Mouse (Mus musculus) small intestine, adult 2 months (tissue): Measurements from ENCODE around the gene Fam71e2. TPM values are rescaled to one million over a fixed set of nuclear protein-coding genes. Genes with fewer than 3 reads are reported as not detected.

Experiments
- H3K27ac ChIP-seq: fragments of 200-500 bp; 2 replicates; pipeline ENCODE4 v1.5.1; 2012; ENCODE audit warnings: low read depth, low read length, control low read depth, inconsistent platforms; ENCODE audit not compliant: insufficient read depth
- H3K27me3 ChIP-seq: fragments of 200-500 bp; 2 replicates; pipeline ENCODE4 v1.6.1; 2012; ENCODE audit warnings: mild to moderate bottlenecking, moderate library complexity, low read length, inconsistent platforms; ENCODE audit not compliant: control insufficient read depth, insufficient read depth
- H3K36me3 ChIP-seq: fragments of 200-500 bp; 2 replicates; pipeline ENCODE4 v1.6.1; 2012; ENCODE audit warnings: mild to moderate bottlenecking, low read length, control low read depth, inconsistent platforms; ENCODE audit not compliant: control insufficient read depth, insufficient read depth
- H3K4me1 ChIP-seq: fragments of 200-500 bp; 2 replicates; pipeline ENCODE4 v1.6.1; 2012; ENCODE audit warnings: low read length, inconsistent platforms, mixed read lengths; ENCODE audit not compliant: control insufficient read depth, insufficient read depth, insufficient read length
- H3K4me3 ChIP-seq: fragments of 200-500 bp; 2 replicates; pipeline ENCODE4 v1.5.1; 2012; ENCODE audit warnings: low read depth, mild to moderate bottlenecking, control low read depth, inconsistent platforms, low read length, moderate library complexity
- CTCF ChIP-seq: fragments of 200-500 bp; IDR thresholded peaks from 2 replicates; pipeline ENCODE4 v1.5.1; 2012; ENCODE audit warnings: low read depth, mild to moderate bottlenecking, control low read depth, inconsistent platforms, low read length, moderate library complexity, mixed read lengths; ENCODE audit not compliant: insufficient replicate concordance, insufficient read length; ENCODE audit errors: extremely low read depth
- POLR2A ChIP-seq: fragments of 200-500 bp; IDR thresholded peaks from 2 replicates; pipeline ENCODE4 v1.6.1; 2012; ENCODE audit warnings: low read depth, mild to moderate bottlenecking, control low read depth, inconsistent platforms, low read length, moderate library complexity
- WGBS: fragments of 180-500 bp; shearing (Covaris S2); methylation state at CpG from one replicate; pipeline ENCODE4 v1.1.7; 2018; 5-methylcytosine and 5-hydroxymethylcytosine counted together
- polyA plus RNA-seq: library from polyadenylated mRNA; depleted of rRNA; stranded (reverse); fragments of >200 nt; gene quantifications from 2 replicates; pipeline ENCODE4 v1.2.3, GENCODE M21; 2012

Gene Fam71e2
- polyA plus RNA-seq, 1 experiment: not detected

DNA sequence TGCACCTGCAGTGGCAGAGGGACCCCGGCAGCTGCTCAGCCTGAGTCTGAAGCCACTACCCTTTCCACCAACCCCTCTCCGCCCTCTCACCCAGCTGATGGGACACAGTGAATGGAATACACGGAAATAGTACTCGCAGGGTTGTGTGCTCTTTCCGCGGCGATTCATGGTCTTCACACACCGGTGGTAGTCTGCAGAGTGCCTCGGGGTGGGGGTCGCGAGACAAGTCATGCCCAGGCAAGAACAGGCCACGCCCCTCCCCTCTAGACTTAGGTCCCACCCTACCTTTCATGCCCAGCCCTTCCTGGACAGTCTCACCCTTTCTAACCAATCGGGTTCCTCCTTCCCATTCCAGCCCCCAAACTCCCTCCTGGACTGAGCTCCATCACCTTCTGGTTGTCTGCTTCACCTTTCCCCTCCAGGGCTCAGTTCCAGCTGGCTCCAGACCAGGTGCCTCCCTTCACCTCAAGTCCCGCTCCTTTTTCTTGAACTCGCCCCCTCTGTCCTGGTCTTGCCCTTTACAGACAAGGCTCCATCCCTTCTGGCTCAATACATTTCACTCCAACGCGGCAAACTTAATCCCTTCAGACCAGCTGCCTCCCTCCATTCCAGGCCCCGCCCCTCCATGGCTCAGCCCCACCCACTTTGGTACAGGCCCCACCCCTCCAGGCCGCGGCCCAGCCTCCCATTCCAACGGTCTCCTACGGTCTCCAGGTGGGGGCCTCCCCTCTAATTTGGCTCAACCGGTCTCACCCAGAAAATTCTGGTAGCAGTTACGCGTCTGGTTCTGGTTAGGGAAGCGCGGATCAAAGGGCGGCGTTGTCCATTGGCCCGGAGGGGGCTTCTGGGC lies 18.9 kb downstream of the Fam71e2 start:
- Histone ChIP-seq H3K4me1 (peaks cover 17% of the 10 kb centered on the region), H3K27me3 (no peaks in the 10 kb centered on the region), H3K36me3 (no peaks in the 10 kb centered on the region; the same call in 1 of the 2 replicates), H3K4me3 (peak overlapping the region; percentile 58), H3K27ac (no peak overlapping the region)
- 2% methylated on average over 30 of the region's 30 CpGs for WGBS
- TF ChIP-seq CTCF: no peak
- no peak for TF ChIP-seq POLR2A

DNA sequence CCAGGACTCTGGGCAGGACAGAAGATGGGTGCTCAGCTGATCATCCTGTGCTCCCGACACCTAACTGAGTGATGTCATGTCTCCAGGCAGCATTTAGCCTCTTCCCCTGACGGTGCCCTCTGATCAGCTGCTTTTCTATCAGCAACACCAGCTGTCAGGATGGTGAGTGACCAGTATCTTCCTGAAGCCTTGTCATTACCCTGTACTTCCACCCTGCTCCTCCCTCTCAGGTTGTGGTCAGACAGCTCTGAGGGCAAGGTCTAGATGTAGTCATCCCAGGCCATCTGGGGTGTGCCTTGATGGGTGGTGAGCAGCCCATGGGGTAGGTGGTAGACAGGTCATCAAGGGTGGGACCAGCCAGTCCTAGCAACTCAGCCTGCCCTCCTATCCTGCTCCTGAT lies 21.9 kb downstream of the Fam71e2 start:
- 69% methylated on average over 2 of the region's 2 CpGs for WGBS
- H3K27ac ChIP-seq: peak overlapping the region; percentile 54
- peaks cover 14% of the 10 kb centered on the region for H3K36me3 ChIP-seq
- no peaks in the 10 kb centered on the region for H3K27me3 ChIP-seq
- H3K4me1 ChIP-seq: peaks cover 16% of the 10 kb centered on the region
- TF ChIP-seq CTCF (no peak), POLR2A (no peak)
- no peak overlapping the region for H3K4me3 ChIP-seq

DNA sequence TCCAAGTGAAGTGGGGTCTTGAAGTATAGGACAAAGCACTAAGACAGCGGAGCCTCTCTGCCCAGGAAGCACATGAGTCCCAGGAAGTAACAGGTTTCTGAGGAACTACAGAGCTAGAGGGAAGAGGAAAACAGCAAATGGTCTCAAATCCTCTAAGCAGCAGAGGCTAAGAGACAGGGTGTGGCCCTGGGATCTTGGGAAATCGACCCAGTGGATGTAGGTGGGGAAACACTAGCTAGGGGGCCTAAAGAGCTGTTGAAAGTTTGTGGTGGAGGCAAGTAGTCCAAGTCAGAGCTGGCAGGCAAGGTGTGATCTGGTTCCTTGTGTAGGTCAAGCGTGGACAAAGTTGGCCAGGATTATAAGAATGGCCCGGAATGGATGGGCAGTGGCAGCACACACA lies 22.8 kb downstream of the Fam71e2 start:
- no peak for TF ChIP-seq POLR2A
- TF ChIP-seq CTCF: no peak
- Histone ChIP-seq H3K4me3 (no peak overlapping the region), H3K27me3 (no peaks in the 10 kb centered on the region), H3K27ac (peak overlapping the region; percentile 78), H3K4me1 (peaks cover 16% of the 10 kb centered on the region), H3K36me3 (peaks cover 17% of the 10 kb centered on the region)
- 69% methylated on average over 4 of the region's 4 CpGs for WGBS

DNA sequence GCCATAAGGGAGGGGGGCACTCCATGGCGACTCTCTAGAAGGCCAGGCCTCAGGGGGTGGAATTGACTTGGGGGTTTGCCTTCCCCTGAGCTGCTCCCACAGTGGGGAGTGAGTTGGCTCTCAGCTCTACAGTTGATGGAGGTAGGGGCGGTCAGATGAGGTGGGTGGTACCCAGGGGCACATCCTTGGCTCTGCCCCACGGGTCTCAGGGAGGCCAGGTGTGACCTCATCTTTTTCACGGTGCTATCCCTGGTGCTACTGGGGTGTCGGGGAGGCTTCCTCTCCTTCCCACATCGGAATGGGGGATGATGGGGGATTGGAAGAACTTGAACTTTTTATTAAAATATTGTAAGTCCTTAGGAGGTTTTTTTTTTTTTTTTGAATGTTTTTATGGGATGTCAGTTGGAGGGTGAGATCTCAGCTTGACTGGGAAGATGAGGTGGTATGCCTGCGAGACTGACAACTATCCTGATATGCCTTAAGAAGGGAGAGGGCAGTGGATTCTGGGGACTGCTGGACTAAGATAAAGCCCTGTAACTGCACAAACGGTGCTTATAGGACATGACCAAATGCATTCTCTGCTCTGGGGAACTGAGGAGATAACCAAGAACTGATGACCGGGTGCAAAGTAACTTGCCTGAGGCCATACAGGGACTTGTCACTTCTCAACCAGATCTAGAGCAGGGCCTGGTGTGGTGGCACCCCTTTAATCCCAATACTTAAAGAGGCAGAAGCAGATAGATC lies 23.8 kb downstream of the Fam71e2 start:
- peaks cover 26% of the 10 kb centered on the region for H3K36me3 ChIP-seq
- no peak overlapping the region for H3K4me3 ChIP-seq
- H3K27ac ChIP-seq: no peak overlapping the region
- TF ChIP-seq POLR2A: no peak
- TF ChIP-seq CTCF: no peak
- 76% methylated on average over 9 of the region's 9 CpGs for WGBS
- peaks cover 15% of the 10 kb centered on the region for H3K4me1 ChIP-seq
- H3K27me3 ChIP-seq: no peaks in the 10 kb centered on the region

DNA sequence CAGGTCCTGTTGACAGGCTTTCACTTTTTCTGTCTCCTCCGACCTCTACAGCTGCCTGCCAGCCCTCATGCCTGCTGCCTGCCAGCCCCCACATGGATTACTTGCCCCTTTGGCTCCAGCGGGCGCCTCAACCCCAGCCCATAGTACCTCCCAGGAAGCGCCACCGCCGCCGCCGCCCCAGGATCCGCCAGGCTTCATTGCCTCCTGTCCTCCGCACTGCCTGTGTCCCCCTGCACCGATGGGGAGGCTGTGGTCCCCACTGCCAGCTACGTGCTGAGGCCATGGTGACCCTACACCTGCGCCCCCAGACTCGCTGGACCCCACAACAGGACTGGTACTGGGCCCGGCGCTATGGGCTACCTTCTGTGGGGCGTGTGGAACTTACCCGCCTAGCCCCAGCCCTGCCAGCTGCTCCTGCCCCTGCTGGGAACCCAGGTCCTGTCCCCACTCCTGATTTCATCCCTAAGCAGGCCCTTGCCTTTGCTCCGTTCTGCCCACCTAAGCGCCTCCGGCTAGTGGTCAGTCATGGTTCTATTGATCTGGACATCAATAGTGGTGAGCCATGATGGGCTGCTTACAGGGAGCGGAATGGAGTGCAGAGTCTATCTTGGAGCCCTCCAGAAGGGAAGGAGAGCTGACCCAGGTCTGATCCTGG lies 24.6 kb downstream of the Fam71e2 start:
- 93% methylated on average over 22 of the region's 22 CpGs for WGBS
- no peak overlapping the region for H3K27ac ChIP-seq
- H3K36me3 ChIP-seq: peaks cover 32% of the 10 kb centered on the region
- H3K4me3 ChIP-seq: no peak overlapping the region
- TF ChIP-seq POLR2A: no peak
- no peak for TF ChIP-seq CTCF
- peaks cover 10% of the 10 kb centered on the region for H3K4me1 ChIP-seq
- H3K27me3 ChIP-seq: no peaks in the 10 kb centered on the region

DNA sequence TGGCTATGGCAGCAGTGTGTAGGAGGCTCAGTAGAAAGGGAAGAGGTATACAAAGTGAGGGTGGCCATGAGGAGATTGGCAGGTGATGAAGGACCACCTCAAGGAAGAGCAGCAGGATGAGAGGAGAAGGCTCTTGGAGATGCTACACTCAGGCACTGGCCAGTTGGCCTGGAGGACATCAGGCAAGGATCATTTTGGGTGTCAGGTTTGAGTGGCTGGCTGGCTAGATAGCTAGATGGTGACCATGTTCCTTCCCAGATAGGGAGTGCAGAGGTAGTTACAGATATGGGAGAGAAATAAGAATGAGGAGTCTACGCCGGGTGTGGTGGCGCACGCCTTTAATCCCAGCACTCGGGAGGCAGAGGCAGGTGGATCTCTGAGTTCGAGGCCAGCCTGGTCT lies 26.2 kb downstream of the Fam71e2 start:
- Histone ChIP-seq H3K36me3 (peaks cover 32% of the 10 kb centered on the region), H3K4me3 (no peak overlapping the region), H3K27ac (no peak overlapping the region), H3K4me1 (peaks cover 11% of the 10 kb centered on the region), H3K27me3 (no peaks in the 10 kb centered on the region)
- TF ChIP-seq CTCF (no peak), POLR2A (no peak)
- WGBS: 94% methylated on average over 6 of the region's 6 CpGs

DNA sequence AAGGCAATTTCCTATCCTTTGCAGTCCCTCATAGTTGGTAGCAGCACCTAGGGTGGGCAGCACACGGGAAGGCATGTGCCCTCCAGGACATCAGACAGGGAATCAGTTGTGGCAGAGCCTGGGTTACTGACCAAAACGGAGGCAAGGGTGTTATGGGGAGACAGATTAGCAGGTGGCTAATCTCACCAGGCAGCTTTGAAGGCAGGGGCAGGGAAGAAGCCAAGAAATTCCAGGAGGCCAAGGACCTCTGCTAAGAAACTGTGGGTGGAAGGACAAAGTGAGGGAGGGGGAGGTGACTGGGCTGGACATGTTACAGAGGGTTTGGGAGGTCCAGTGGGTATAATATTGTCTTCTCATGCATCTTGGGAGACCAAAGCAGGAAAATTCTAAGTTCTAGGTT lies 27.7 kb downstream of the Fam71e2 start:
- no peak overlapping the region for H3K27ac ChIP-seq
- WGBS: 75% methylated on average over 2 of the region's 2 CpGs
- H3K4me1 ChIP-seq: peaks cover 14% of the 10 kb centered on the region
- H3K27me3 ChIP-seq: no peaks in the 10 kb centered on the region
- H3K4me3 ChIP-seq: no peak overlapping the region
- peaks cover 32% of the 10 kb centered on the region for H3K36me3 ChIP-seq
- TF ChIP-seq CTCF: no peak
- TF ChIP-seq POLR2A: no peak
